Mouse (Mus musculus): ENCODE results near the gene Cldn11. TPM values are rescaled to one million over a fixed set of nuclear protein-coding genes. Genes with fewer than 3 reads are reported as not detected.
"Not testable (repeated sequence)": the region's sequence is repeated elsewhere in the genome, so short reads cannot be mapped to it uniquely, and the experiment has no call there.

Gene Cldn11
- polyA plus RNA-seq, 1 experiment from 2014 or later: 28.3 TPM

DNA sequence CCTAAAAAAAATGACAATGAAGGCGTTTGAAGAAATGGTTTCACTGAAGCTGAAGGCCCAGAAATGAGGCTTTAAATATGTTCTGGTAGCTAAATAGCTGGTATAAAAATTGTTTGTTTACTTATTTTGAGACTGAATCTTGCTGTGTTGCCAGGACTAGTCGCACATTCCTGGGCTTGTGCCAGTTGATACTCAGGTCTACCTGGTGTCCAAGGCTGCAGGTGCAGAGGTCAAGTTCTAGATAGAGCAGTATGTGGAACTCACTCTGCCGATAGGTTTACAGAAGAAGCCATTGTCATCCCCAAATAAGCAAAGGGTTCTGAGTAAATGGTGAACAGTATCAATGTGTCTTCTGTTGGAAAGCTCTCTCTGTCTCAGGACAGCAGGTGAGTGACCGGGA lies 8.1 kb upstream of the Cldn11 start:
- 92% methylated on average over 4 of the region's 4 CpGs for WGBS
- DNase-seq (ENCODE audit: low spot score): no peak
- Histone ChIP-seq H3K9me3 (replicated peaks; ENCODE audit: control insufficient read depth, low read length) (no peaks in the 10 kb centered on the region), H3K27me3 (ENCODE audit: control insufficient read depth, insufficient read depth, low read length) (no peaks in the 10 kb centered on the region), H3K27ac (replicated peaks; ENCODE audit: low read depth, low read length) (no peak overlapping the region), H3K4me3 (ENCODE audit: low read depth, low read length) (no peak overlapping the region), H3K9ac (replicated peaks; ENCODE audit: low read length) (no peak overlapping the region), H3K4me2 (ENCODE audit: low read depth, low read length) (no peak overlapping the region), H3K4me1 (ENCODE audit: control insufficient read depth, insufficient read depth, low read length) (no peaks in the 10 kb centered on the region), H3K36me3 (replicated peaks; ENCODE audit: control insufficient read depth, insufficient read depth, low read depth, low read length) (no peaks in the 10 kb centered on the region)
- ATAC-seq (replicated peaks; ENCODE audit: insufficient number of reproducible peaks, low FRiP score, low TSS enrichment, low read depth): no peak

DNA sequence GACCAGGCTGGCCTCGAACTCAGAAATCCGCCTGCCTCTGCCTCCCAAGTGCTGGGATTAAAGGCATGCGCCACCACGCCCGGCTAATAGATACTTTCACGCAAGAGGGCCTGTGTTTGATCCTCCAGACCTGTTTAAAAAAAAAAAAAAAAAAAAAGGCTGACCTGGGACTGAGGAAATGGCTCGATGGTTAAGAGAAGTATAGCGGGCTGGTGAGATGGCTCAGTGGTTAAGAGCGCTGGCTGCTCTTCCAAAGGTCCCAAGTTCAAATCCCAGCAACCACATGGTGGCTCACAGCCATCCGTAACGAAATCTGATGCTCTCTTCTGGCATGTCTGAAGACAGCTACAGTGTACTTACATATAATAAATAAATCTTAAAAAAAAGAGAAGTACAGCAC lies 4.5 kb upstream of the Cldn11 start:
- not testable (repeated sequence) for H3K4me3 ChIP-seq (ENCODE audit: low read depth, low read length); H3K9me3 ChIP-seq (replicated peaks; ENCODE audit: control insufficient read depth, low read length); H3K4me1 ChIP-seq (ENCODE audit: control insufficient read depth, insufficient read depth, low read length); H3K27me3 ChIP-seq (ENCODE audit: control insufficient read depth, insufficient read depth, low read length); ATAC-seq (replicated peaks; ENCODE audit: insufficient number of reproducible peaks, low FRiP score, low TSS enrichment, low read depth); H3K27ac ChIP-seq (replicated peaks; ENCODE audit: low read depth, low read length); DNase-seq (ENCODE audit: low spot score); H3K36me3 ChIP-seq (replicated peaks; ENCODE audit: control insufficient read depth, insufficient read depth, low read depth, low read length); H3K4me2 ChIP-seq (ENCODE audit: low read depth, low read length); H3K9ac ChIP-seq (replicated peaks; ENCODE audit: low read length)
- whole genome bisulfite sequencing: 84% methylated on average over 11 of the region's 11 CpGs

DNA sequence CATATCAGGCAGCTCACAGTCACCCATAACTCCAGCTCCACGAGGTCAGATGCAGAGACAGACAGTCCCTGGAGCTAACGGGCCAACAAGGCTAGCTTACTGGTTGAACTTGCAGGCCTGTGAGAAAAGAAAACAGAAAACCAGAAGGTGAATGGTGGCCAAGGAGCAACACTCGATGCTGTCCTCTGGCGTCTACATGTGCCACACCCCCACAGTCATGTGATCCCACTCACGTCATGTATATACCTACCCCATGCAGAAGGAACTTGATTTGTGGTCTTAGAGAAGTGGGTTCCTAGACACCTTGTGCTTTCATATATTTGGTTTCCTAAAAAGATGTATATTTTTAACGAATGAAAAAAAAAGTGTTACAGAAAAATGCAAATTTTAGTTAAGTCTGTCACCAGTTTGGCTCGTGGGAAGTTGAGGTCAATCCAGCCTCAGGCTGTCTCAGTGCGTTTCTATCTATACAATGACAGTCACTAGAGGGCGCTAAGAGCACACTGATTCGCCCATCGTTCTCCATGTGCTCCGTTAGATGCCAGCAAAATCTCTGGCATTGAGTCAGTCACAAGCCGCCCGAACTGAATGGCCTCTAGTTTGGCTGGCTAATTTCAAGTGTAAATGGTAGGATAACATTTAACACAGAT lies 4.0 kb upstream of the Cldn11 start:
- Histone ChIP-seq H3K27ac (replicated peaks; ENCODE audit: low read depth, low read length) (no peak overlapping the region), H3K36me3 (replicated peaks; ENCODE audit: control insufficient read depth, insufficient read depth, low read depth, low read length) (no peaks in the 10 kb centered on the region), H3K4me3 (ENCODE audit: low read depth, low read length) (no peak overlapping the region), H3K9ac (replicated peaks; ENCODE audit: low read length) (no peak overlapping the region), H3K9me3 (replicated peaks; ENCODE audit: control insufficient read depth, low read length) (no peaks in the 10 kb centered on the region), H3K4me1 (ENCODE audit: control insufficient read depth, insufficient read depth, low read length) (no peaks in the 10 kb centered on the region), H3K27me3 (ENCODE audit: control insufficient read depth, insufficient read depth, low read length) (0 out of 2 replicates have a peak, but pooled peaks cover 2% of the 10 kb centered on the region), H3K4me2 (ENCODE audit: low read depth, low read length) (no peak overlapping the region)
- DNase-seq (ENCODE audit: low spot score): peak; percentile 94
- 14% methylated on average over 14 of the region's 14 CpGs for WGBS
- peak; percentile 49; the same call in 1 of the 2 replicates for ATAC-seq (replicated peaks; ENCODE audit: insufficient number of reproducible peaks, low FRiP score, low TSS enrichment, low read depth)

DNA sequence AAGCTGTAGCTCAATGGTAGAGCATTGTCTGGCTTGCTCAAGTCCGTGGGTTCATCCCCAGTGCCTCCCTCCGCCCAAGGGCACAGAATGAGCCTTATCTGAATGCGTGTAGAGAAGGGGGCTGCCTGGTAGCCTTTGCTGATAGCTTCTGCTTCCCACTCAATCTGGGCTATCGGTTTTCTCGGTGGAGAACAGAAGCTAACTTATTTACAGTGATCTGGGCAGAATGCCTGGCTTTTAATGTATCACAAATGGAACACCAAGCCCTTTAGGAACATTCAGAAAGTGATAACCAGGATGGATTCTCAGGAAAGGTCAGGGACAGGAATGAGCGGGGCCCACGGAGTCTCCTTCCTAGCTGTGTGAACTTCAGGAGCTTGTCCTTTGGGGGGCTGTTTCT lies 1.1 kb upstream of the Cldn11 start:
- H3K27me3 ChIP-seq (ENCODE audit: control insufficient read depth, insufficient read depth, low read length): 0 out of 2 replicates have a peak, but pooled peaks cover 2% of the 10 kb centered on the region
- no peak overlapping the region for H3K27ac ChIP-seq (replicated peaks; ENCODE audit: low read depth, low read length)
- no peaks in the 10 kb centered on the region for H3K36me3 ChIP-seq (replicated peaks; ENCODE audit: control insufficient read depth, insufficient read depth, low read depth, low read length)
- H3K4me3 ChIP-seq (ENCODE audit: low read depth, low read length): no peak overlapping the region
- ATAC-seq (replicated peaks; ENCODE audit: insufficient number of reproducible peaks, low FRiP score, low TSS enrichment, low read depth) (no peak), DNase-seq (ENCODE audit: low spot score) (no peak)
- H3K4me2 ChIP-seq (ENCODE audit: low read depth, low read length): no peak overlapping the region
- no peaks in the 10 kb centered on the region for H3K4me1 ChIP-seq (ENCODE audit: control insufficient read depth, insufficient read depth, low read length)
- 76% methylated on average over 7 of the region's 7 CpGs for WGBS
- H3K9ac ChIP-seq (replicated peaks; ENCODE audit: low read length): no peak overlapping the region
- H3K9me3 ChIP-seq (replicated peaks; ENCODE audit: control insufficient read depth, low read length): no peaks in the 10 kb centered on the region

DNA sequence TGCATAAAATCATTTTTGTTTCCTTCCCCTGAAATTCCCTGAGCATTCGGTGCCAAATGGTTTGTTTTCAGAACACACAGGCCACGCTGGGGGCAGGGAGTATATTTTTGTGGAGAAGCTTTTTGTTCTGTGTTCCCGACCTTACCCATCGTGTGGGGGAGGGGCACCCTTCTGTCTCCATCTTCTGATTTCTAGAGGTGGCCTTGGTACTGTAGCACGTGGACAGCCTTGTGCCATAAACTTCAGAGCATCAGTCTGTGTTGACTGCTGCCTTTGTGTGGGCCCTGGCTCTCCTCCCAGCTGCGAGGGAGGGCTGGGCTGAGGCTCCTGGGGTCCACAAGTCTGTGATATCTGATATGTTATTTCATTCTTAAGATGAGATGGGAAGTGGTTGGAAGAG lies 2.4 kb downstream of the Cldn11 start:
- no peaks in the 10 kb centered on the region for H3K9me3 ChIP-seq (replicated peaks; ENCODE audit: control insufficient read depth, low read length)
- no peak overlapping the region for H3K4me2 ChIP-seq (ENCODE audit: low read depth, low read length)
- no peak for DNase-seq (ENCODE audit: low spot score)
- H3K4me3 ChIP-seq (ENCODE audit: low read depth, low read length): no peak overlapping the region
- ATAC-seq (replicated peaks; ENCODE audit: insufficient number of reproducible peaks, low FRiP score, low TSS enrichment, low read depth): no peak
- H3K4me1 ChIP-seq (ENCODE audit: control insufficient read depth, insufficient read depth, low read length): no peaks in the 10 kb centered on the region; the same call in 1 of the 2 replicates
- H3K9ac ChIP-seq (replicated peaks; ENCODE audit: low read length): no peak overlapping the region
- WGBS: 50% methylated on average over 6 of the region's 6 CpGs
- H3K27ac ChIP-seq (replicated peaks; ENCODE audit: low read depth, low read length): no peak overlapping the region
- H3K27me3 ChIP-seq (ENCODE audit: control insufficient read depth, insufficient read depth, low read length): 0 out of 2 replicates have a peak, but pooled peaks cover 2% of the 10 kb centered on the region
- H3K36me3 ChIP-seq (replicated peaks; ENCODE audit: control insufficient read depth, insufficient read depth, low read depth, low read length): no peaks in the 10 kb centered on the region

DNA sequence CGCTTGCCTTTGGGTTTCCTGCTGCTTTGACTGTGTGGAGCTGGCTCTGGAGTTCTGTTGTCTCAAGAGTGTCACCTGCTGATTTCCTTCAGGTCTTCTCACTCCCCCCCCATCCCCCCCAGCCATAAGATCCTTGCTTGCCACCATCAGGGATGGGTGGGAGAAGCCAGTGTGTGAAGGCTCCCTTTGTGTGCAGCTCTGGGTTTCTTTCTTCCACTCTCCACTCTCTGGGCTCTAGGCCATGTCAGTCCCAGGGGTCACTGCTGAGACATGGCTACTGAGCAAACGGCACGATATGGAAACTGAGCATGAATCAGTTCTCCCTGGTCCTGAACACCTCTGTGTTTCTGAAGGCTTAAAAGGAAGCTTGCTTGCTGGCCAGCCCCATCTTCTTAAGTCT lies 6.4 kb downstream of the Cldn11 start:
- H3K27ac ChIP-seq (replicated peaks; ENCODE audit: low read depth, low read length): no peak overlapping the region
- no peak for DNase-seq (ENCODE audit: low spot score)
- 30% methylated on average over 3 of the region's 3 CpGs for WGBS

DNA sequence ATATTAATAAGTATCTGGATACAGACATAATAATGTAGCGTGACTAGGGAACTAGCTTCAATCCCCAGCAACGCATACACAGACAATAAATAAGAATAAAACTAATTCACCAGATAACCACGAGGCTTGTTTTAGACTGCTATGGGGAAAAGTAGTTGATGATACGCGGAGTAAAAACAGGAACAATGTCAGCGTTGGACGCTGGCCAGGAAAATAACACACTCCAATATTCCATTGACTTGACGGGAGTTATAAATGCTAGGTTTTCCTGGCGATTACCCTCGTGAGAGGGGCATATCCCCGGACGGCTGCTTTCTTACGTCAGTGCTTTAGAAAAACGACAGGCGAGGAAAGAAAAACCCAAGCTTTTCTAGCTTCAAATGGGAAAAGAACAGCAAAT lies 8.1 kb downstream of the Cldn11 start:
- H3K9me3 ChIP-seq (replicated peaks; ENCODE audit: control insufficient read depth, low read length): no peaks in the 10 kb centered on the region
- no peak overlapping the region for H3K27ac ChIP-seq (replicated peaks; ENCODE audit: low read depth, low read length)
- no peak overlapping the region for H3K9ac ChIP-seq (replicated peaks; ENCODE audit: low read length)
- ATAC-seq (replicated peaks; ENCODE audit: insufficient number of reproducible peaks, low FRiP score, low TSS enrichment, low read depth): no peak
- no peak overlapping the region for H3K4me2 ChIP-seq (ENCODE audit: low read depth, low read length)
- WGBS: 88% methylated on average over 15 of the region's 15 CpGs
- no peaks in the 10 kb centered on the region for H3K27me3 ChIP-seq (ENCODE audit: control insufficient read depth, insufficient read depth, low read length)
- no peaks in the 10 kb centered on the region; the same call in 1 of the 2 replicates for H3K4me1 ChIP-seq (ENCODE audit: control insufficient read depth, insufficient read depth, low read length)
- no peak overlapping the region for H3K4me3 ChIP-seq (ENCODE audit: low read depth, low read length)
- no peaks in the 10 kb centered on the region for H3K36me3 ChIP-seq (replicated peaks; ENCODE audit: control insufficient read depth, insufficient read depth, low read depth, low read length)
- DNase-seq (ENCODE audit: low spot score): no peak

More for the DNA sequence above, 6.4 kb downstream of the Cldn11 start:
- Histone ChIP-seq H3K4me1 (ENCODE audit: control insufficient read depth, insufficient read depth, low read length) (no peaks in the 10 kb centered on the region; the same call in 1 of the 2 replicates), H3K36me3 (replicated peaks; ENCODE audit: control insufficient read depth, insufficient read depth, low read depth, low read length) (no peaks in the 10 kb centered on the region), H3K9ac (replicated peaks; ENCODE audit: low read length) (no peak overlapping the region), H3K9me3 (replicated peaks; ENCODE audit: control insufficient read depth, low read length) (no peaks in the 10 kb centered on the region), H3K4me2 (ENCODE audit: low read depth, low read length) (no peak overlapping the region), H3K4me3 (ENCODE audit: low read depth, low read length) (no peak overlapping the region), H3K27me3 (ENCODE audit: control insufficient read depth, insufficient read depth, low read length) (no peaks in the 10 kb centered on the region)
- no peak for ATAC-seq (replicated peaks; ENCODE audit: insufficient number of reproducible peaks, low FRiP score, low TSS enrichment, low read depth)

DNA sequence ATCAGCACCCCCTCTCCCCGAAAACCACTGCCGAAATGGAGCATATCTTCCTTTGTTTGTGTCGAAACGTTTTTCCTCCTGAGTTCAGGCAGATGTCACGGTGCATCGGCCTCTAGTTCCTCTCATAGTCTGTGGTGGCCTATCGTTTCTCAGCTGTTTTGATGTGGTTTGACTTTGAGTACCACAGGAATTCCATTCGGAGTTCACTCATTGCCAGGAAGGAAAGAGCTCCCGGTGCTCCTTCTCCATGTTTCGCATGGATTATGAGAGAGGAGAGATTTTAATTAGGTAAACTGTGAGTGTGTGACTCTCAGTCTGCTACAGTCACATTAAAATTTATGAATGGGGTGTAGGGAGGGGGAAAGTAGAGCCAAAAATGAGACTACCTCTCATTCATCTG lies 10.3 kb downstream of the Cldn11 start:
- H3K36me3 ChIP-seq (replicated peaks; ENCODE audit: control insufficient read depth, insufficient read depth, low read depth, low read length): no peaks in the 10 kb centered on the region
- ATAC-seq (replicated peaks; ENCODE audit: insufficient number of reproducible peaks, low FRiP score, low TSS enrichment, low read depth) (no peak), DNase-seq (ENCODE audit: low spot score) (no peak)
- no peaks in the 10 kb centered on the region; the same call in 1 of the 2 replicates for H3K4me1 ChIP-seq (ENCODE audit: control insufficient read depth, insufficient read depth, low read length)
- H3K27ac ChIP-seq (replicated peaks; ENCODE audit: low read depth, low read length): no peak overlapping the region
- H3K9me3 ChIP-seq (replicated peaks; ENCODE audit: control insufficient read depth, low read length): no peaks in the 10 kb centered on the region
- H3K9ac ChIP-seq (replicated peaks; ENCODE audit: low read length): no peak overlapping the region
- no peak overlapping the region for H3K4me2 ChIP-seq (ENCODE audit: low read depth, low read length)
- no peaks in the 10 kb centered on the region for H3K27me3 ChIP-seq (ENCODE audit: control insufficient read depth, insufficient read depth, low read length)
- WGBS: 75% methylated on average over 10 of the region's 10 CpGs
- no peak overlapping the region for H3K4me3 ChIP-seq (ENCODE audit: low read depth, low read length)

Measured in embryonic facial prominence, embryonic 11.5 days (tissue).